In genomic region chr2:128817786-128818681, GRCm38 (mm10) we compare ENCODE assay signal across 8 mouse cellular contexts. TPM values are rescaled to one million over a fixed set of nuclear protein-coding genes. Genes with fewer than 3 reads are reported as not detected.
A peak's percentile ranks its signal among the peaks of the same experiment; 100 is the strongest.
DNase-seq lines count a peak whose midpoint lies in the region; ATAC-seq and TF ChIP-seq lines count a peak whose summit lies in the region.

TSS of gene Tmem87b (plus strand) at chr2:128818118.

- WGBS in hindbrain, postnatal 0 days = under 1% methylated on average over 58 of the region's 59 CpGs

- H3K27ac ChIP-seq in gastrocnemius, adult 2 months = peak within 1 kb of the TSS; percentile 93
- peak within 1 kb of the TSS; percentile 95 for H3K27ac ChIP-seq in hindbrain, postnatal 0 days
- peak within 1 kb of the TSS; percentile 93 for H3K27ac ChIP-seq in left cerebral cortex, adult 2 months

- H3K4me3 ChIP-seq in gastrocnemius, adult 2 months = peak within 1 kb of the TSS; percentile 98
- H3K4me3 ChIP-seq in hindbrain, postnatal 0 days (ENCODE audit: low read length) = peak within 1 kb of the TSS; percentile 88
- H3K4me3 ChIP-seq in left cerebral cortex, adult 2 months = peak within 1 kb of the TSS; percentile 78

- intact Hi-C loops in gastrocnemius, adult 2 months (cut with DNase I) = loop anchor here (1.0 to 5.0 kb wide), 2 partner anchors 71 to 120 kb away; partner anchors contain the start of gene Mertk
- intact Hi-C loops in left cerebral cortex, adult 2 months (cut with DNase I) = loop anchor here (1.0 to 2.0 kb wide), 3 partner anchors 71 to 131 kb away; partner anchors contain the start of genes Anapc1 and Mertk

- ATAC-seq in common myeloid progenitor, adult 5-6 weeks (replicated peaks; ENCODE audit: low read depth, poor library complexity, severe bottlenecking) = peak; percentile 86
- peak; percentile 95 for ATAC-seq in hindbrain, postnatal 0 days
- ATAC-seq in megakaryocyte, adult 5-6 weeks (ENCODE audit: poor library complexity, severe bottlenecking) = peak; percentile 86

- H3K9me3 ChIP-seq in hindbrain, postnatal 0 days (ENCODE audit: low read length) = no peaks in the 10 kb centered on the region

- H3K4me1 ChIP-seq in hindbrain, postnatal 0 days (ENCODE audit: insufficient read depth, low read length) = peaks cover 9% of the 10 kb centered on the region

- H3K27me3 ChIP-seq in hindbrain, postnatal 0 days (ENCODE audit: insufficient read depth, low read length) = no peaks in the 10 kb centered on the region

- peak within 1 kb of the TSS; percentile 69 for H3K4me2 ChIP-seq in hindbrain, postnatal 0 days (ENCODE audit: low read depth, low read length)

- DNase-seq in ZHBTc4 (ENCODE audit: low read depth, low spot score) = peak; percentile 97
- DNase-seq in gastrocnemius, adult 2 months = peak; percentile 97
- DNase-seq in hindbrain, postnatal 0 days (ENCODE audit: low spot score) = peak; percentile 97
- DNase-seq in left cerebral cortex, adult 2 months (ENCODE audit: extremely low spot score in 1 of 2, low spot score in 2 of 2) = peak; percentile 96
- DNase-seq in right cerebral cortex, adult 2 months (ENCODE audit: low spot score in 2 of 2) = peak; percentile 95 to 96
- DNase-seq in urinary bladder, postnatal 14 days (ENCODE audit: low spot score) = peak; percentile 96

- TF ChIP-seq CTCF in gastrocnemius, adult 2 months (IDR thresholded peaks at IDR 0.05) = peak; percentile 1; the same call in 1 of the 2 replicates
- TF ChIP-seq CTCF in hindbrain, postnatal 0 days (IDR thresholded peaks at IDR 0.05; ENCODE audit: low read depth) = 0 out of 2 replicates have a peak, but pooled peaks have one; percentile 3
- TF ChIP-seq CTCF in left cerebral cortex, adult 2 months (IDR thresholded peaks at IDR 0.05) = no peak; the same call in 1 of the 2 replicates

- H3K9ac ChIP-seq in hindbrain, postnatal 0 days (replicated peaks; ENCODE audit: low read length) = peak within 1 kb of the TSS; percentile 91

- H3K36me3 ChIP-seq in hindbrain, postnatal 0 days (ENCODE audit: insufficient read depth, low read length) = no peaks in the 10 kb centered on the region

RNA-seq across cellular contexts. Expression of gene Tmem87b, which starts in this region (rescaled TPM):
- total RNA-seq in common myeloid progenitor, adult 5-6 weeks (2017) = 14.0 and 23.8 TPM in 2 replicates
- 10 to 100 TPM; 15.9 to 16.1 TPM for total RNA-seq in gastrocnemius, adult 2 months (2021)
- total RNA-seq in hindbrain, postnatal 0 days (2014; rRNA removed) = 26.3 and 29.0 TPM in 2 replicates
- polyA plus RNA-seq in hindbrain, postnatal 0 days (2015; fragmentation: Nextera tagmentation; extraction: Ambion mirVana) = 35.2 and 38.5 TPM in 2 replicates
- 10 to 100 TPM; 31.6 to 36.5 TPM for total RNA-seq in left cerebral cortex, adult 2 months (2021)
- total RNA-seq in megakaryocyte, adult 5-6 weeks (2015) = 6.0 and 7.5 TPM in 2 replicates
- total RNA-seq in megakaryocyte, adult 5-6 weeks (2017) = 12.9 and 14.0 TPM in 2 replicates

Comparison
In these comparisons a context has a peak if more than half of its experiments do, and no peak if none do; other contexts are left out.
1. Peak in every context shown above with its lines: DNase-seq, ATAC-seq, H3K4me3 ChIP-seq and H3K27ac ChIP-seq.